Mouse (Mus musculus): ENCODE measurements around the gene F830045P16Rik. TPM values are rescaled to one million over a fixed set of nuclear protein-coding genes. Genes with fewer than 3 reads are reported as not detected.
"Not testable (repeated sequence)": the region's sequence is repeated elsewhere in the genome, so short reads cannot be mapped to it uniquely, and the experiment has no call there.

The F830045P16Rik gene
- total RNA-seq, 2 experiments from 2014 or later: 0.20 to 0.35 TPM

DNA sequence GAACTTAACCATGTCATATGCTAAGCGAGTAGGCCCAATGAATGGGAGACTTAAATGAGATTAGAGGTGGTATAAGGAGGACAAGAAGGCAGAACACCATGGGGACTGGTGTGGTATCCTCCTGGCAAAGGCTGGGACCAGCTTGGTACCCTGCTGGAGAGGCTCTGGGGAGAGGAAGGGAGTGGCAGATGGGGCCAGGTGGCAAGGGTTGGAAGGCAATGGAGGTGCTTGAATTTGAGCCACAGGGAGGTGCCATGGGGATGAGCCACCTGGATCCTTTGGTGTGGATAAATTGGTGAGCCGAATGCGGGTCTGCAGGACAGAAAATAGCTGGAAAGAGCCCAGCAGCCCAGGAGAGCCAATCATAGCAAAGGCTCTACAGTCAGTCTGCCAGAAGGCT lies 8.5 kb upstream of the F830045P16Rik start:
- no peak for DNase-seq

GRCm38 (mm10) chr2:129544448-129544847 lies 8.0 kb upstream of the F830045P16Rik start:
- no peak for DNase-seq

DNA sequence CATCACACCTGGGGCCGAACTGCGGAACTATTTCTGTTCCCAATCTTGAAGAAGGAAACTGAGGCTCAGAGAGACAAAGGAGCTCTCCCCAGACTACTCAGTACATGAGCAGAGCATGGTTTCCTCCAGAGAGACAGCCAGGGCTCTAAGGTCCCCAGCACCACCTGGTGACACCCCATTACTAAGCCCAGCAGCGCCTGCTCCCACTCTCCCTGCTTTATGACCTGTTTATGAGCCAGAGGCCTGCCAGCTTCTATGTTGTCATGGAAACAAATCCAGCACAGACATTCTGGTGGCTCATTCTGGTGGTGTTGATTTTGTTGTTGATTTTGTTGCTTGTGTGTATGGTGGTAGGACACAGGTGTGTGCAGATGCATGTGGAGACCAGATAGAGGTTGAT lies 3.6 kb upstream of the F830045P16Rik start:
- no peak for DNase-seq

DNA sequence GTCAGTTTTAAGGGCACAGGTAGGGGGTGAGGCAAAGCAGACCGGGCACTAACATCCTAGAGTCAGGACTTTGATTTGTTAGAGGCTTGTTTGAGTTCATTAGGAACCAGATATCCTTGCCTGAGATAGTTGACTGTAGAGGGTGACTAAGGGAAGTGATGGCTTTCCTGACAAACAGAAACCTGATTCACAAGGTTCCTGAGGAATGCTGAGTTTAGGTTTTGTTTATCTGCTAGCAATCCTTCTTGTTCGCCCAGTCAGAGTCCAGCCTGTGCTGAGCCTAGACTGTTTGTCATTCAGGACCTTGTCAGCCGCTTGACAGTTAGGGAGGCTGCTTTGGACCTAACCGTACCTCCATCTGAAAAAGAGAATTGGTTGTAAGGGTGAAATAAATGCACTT lies 2.8 kb upstream of the F830045P16Rik start:
- DNase-seq: no peak

DNA sequence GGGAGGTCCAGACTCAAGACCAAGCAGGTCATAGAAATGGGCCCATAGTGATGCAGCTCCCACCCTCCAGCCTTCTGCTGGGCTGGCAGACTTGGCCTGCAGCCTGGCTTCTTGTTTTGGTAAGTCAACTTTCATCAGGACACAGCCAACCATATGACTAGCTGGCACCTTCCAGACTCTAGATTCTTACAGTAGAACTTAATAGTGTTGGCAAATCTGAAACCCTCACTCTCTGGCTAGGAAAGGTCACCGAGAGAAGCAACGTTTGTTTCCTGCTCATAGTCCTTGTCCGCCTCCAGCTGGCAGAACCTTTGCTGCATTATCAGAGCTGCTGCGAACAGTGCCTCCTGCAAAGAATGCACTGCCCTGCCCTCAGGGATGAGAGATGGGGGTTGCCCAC lies 1.5 kb upstream of the F830045P16Rik start:
- no peak for DNase-seq

GRCm38 (mm10) chr2:129537360-129537759 lies 958 bp upstream of the F830045P16Rik start:
- DNase-seq: no peak

DNA sequence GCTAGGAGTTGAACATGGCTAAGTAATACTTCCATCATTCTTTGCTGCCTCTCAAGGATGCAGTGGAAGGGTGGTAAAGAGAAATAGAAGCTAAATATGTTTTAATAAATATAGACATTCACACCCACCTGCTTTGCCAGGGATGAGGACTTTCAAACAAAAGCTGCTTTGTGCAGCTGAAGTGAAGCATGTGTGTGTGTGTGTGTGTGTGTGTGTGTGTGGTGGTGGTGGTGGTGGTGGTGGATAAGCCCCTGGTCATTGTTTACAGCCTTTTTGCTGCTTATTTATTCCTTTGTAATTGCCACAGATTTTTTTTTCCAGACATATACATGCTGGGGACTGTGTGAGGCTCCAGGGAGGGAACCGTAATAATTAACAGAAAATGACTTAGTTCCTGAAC lies 524 bp upstream of the F830045P16Rik start:
- DNase-seq: no peak

- DNase-seq: no peak
These were observed 1.4 kb downstream of the F830045P16Rik start for GRCm38 (mm10) chr2:129534886-129535591.

- DNase-seq: no peak
These were observed 4.5 kb downstream of the F830045P16Rik start for GRCm38 (mm10) chr2:129531890-129532289.

DNA sequence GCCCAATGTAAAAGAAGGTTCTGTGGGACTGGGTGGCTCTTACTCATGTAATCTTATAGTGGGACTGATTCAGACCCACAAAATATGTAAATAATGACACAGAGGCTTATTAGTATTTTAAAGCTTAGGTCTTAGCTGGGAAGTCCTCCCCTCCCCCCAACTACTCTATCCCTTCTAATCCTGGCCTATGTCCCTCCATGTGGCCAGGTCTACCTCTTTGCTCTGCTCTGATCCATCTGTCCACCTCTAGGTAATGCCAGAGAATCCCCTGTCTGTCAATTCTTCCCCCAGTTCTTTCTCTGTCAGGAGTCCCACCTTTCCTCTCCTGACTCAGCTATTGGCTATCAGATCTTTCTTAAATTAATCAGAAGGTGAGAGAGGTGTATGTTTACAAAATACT lies 5.3 kb downstream of the F830045P16Rik start:
- no peak for DNase-seq

GRCm38 (mm10) chr2:129529297-129530209 lies 6.8 kb downstream of the F830045P16Rik start:
- peak; percentile 35 to 68 for DNase-seq

GRCm38 (mm10) chr2:129527916-129528315 lies 8.5 kb downstream of the F830045P16Rik start:
- no peak for DNase-seq

DNA sequence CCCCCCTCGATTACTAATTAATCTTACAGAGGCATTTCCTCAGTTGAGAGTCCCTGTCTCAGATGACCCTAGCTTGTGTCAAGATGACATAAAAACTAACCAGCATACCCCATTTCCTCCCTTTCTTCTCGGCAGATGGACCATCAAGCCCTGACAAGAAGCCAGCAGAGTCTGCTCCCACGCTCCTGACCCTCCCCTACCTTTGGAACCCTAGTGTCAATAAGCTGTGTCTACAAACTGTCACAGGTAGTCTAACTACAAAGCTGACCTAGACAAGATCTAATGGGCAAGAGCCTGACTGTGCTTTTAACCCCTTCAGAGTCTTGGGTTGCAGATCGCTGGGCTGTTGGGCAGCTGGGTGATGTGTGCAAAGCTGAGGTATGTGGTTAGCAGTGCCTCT lies 10.1 kb downstream of the F830045P16Rik start:
- DNase-seq: no peak

DNA sequence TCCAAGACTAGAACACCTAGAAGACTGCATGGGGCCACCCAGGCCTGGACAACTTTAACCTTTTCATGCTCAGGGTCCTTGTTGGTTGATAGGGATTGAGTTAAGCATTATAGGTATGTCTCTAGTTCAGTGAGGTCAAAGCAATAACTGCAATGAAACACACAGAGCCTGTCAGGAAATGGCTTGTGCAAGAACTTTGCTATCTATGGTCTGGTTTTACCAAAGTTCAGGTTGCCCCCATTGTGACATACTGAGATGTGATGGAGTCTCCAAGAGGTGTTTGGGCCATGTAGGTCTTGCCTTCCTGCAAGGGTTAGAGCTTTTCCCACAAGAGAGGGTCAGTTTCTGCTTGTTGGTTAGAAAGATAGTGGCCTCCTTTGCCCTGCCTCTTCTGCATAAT lies 10.8 kb downstream of the F830045P16Rik start:
- DNase-seq: no peak

DNA sequence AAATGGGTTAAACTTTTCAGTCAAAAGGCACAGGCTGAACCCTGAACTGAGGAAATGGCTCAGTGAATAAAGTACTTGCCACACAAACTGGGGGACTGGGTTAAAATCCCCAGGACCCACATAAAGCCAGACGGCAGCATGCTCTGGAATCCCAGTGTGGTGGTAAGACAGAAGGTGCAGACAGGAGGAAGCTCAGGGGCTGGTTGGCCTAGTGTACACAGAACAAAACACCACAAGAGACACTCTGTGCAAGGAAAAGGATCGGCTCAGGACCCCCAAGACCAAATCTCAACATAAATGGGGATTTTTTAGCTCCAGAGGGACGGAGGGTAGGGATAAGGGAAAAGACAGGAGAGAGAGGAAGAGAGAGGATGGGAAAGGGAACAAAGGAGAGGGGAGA lies 17.9 kb downstream of the F830045P16Rik start:
- DNase-seq: no peak

DNA sequence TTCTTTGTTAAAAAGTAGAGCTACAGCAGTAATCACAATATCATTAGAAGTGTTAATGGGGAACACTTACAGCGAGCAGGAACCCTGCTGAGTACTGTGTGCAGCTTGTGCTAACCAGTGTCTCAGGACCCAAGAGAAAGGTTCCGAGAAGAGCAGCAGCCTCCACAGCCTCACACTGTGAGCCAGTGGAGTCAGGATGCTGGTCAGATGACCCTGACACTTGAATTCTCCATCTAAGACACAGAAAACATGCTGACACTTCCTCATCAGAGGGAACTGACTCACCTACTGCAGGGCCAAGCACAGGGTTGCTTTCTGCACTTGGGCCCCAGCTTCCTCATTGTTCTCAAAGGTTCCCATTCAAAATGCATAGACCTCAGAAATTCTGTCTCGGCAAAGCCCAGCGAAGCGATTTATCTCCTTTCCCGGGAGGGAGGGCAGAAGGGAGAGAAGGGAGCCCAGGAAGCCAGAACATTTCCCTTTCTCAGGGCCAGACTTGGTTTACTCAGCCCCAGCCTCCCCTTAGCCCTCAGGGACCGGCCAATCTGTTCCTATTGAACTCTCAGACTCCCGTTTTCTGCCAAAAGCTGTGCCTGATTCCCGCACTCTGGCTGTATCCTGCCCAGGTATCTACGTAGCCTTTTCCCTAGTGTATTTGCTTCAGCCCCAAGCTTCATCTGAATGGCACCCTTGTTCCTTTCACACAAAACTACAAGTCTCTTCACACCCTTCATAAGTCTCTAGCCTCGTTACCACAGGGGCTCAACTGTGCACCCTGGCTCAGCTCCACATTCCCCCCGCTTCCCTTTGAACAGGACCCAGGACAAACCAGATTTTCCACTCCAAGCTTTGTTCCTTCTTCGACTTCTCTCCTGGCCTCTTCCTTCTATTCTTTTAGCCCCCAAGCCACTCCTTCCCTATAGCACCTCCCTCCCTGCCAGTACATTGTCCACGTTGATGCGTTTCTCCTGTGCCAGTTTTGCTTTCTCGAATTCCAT lies 21.2 kb downstream of the F830045P16Rik start:
- DNase-seq: no peak

DNA sequence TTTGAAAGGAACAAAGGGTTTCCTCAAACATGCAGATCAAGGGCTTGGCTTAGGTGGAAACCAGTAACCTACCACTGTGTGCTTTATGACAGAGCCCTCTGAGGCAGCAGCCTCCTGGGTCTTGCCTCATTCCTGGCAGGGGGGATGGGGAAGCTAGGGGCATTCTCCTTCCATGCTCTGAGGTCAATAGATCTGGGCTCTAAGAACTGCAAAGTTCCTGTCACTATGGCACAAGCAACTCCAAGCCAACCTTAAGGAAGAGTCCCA lies 22.1 kb downstream of the F830045P16Rik start:
- no peak for DNase-seq

GRCm38 (mm10) chr2:129513546-129514400 lies 22.6 kb downstream of the F830045P16Rik start:
- DNase-seq: no peak

- not testable (repeated sequence) for DNase-seq
These were observed 24.3 kb downstream of the F830045P16Rik start for GRCm38 (mm10) chr2:129512147-129512546.

GRCm38 (mm10) chr2:129502641-129503040 lies 33.8 kb downstream of the F830045P16Rik start:
- peak; percentile 53 to 72 for DNase-seq

DNA sequence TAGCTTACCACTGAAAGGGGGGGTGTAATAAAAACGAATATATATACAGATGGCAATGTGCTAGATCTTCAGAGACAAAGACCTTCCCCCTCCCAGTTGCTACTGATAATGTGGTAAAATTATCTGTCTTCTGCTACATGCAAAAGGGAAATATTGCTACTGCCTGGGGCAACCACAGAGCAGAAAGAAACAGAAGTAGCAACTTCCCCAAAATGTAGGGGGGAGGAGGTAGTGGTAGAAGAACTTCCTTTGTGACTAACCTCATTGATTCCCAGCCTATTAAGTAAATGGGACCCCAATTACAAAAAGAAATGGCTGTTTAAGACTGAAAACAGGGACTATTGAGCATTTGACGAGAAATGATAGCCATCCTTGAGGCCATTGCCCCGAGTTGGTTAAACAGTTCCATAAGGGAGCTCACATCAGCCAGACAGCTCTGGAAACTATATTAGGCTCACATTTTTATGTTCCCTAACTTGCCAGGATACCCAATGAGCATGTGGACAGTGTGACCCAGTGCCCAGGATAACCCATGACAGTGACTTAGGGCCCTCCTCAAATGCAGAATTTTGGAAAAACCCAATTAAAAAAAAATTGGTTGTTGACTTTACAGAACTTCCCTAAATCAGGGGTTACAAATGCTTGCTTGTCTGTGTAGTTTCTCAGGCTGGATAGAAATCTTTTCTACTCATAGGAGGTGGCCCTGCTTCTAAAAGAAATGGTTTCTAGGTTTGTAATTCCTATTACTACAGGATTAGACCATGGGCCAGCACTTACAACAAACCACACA lies 46.7 kb downstream of the F830045P16Rik start:
- no peak for DNase-seq
